Mouse (Mus musculus) ES-E14 (cell line): ENCODE measurements at regions not wholly inside any gene's neighbourhood (a gene's known extent, or its start where the extent isn't known, plus 50 kb on each side); places are given as distances from the start of the nearest gene placed in this dataset.

Experiments
- DNase-seq: peaks from one replicate; pipeline ENCODE4 v3.0.0-alpha.2; 2013; ENCODE audit warnings: low read depth, low spot score
- H3K27ac ChIP-seq: 2 replicates; pipeline ENCODE4 v1.5.1; 2012; ENCODE audit warnings: low read depth, mild to moderate bottlenecking, low read length, moderate library complexity, mixed read lengths; ENCODE audit not compliant: poor library complexity, insufficient read depth, severe bottlenecking
- H3K36me3 ChIP-seq: 2 replicates; pipeline ENCODE4 v1.6.1; 2012; ENCODE audit warnings: mild to moderate bottlenecking, low read length, moderate library complexity, mixed read lengths; ENCODE audit not compliant: control insufficient read depth, poor library complexity, insufficient read depth, severe bottlenecking
- H3K4me1 ChIP-seq, 2 experiments: fragments of 150-350 bp in 1 of 2; sonication (generic) in 1 of 2; 2 replicates each; pipeline ENCODE4 v1.6.1; 2012; ENCODE audit warnings: low read length in 2 of 2, mild to moderate bottlenecking in 1 of 2, mixed read lengths in 1 of 2; ENCODE audit not compliant: control insufficient read depth in 2 of 2, insufficient read depth in 2 of 2, poor library complexity in 1 of 2
- H3K4me3 ChIP-seq, 2 experiments: fragments of 150-350 bp in 1 of 2; sonication (generic) in 1 of 2; 2 replicates each; pipeline ENCODE4 v1.5.1; 2012; ENCODE audit warnings: low read length in 2 of 2, low read depth in 1 of 2, mild to moderate bottlenecking in 1 of 2, mixed read lengths in 1 of 2; ENCODE audit not compliant: insufficient read depth in 1 of 2, poor library complexity in 1 of 2, severe bottlenecking in 1 of 2
- H3K9ac ChIP-seq: 2 replicates; pipeline ENCODE4 v1.6.1; 2012; ENCODE audit warnings: low read depth, mild to moderate bottlenecking, low read length, mixed read lengths; ENCODE audit not compliant: poor library complexity, insufficient read depth, severe bottlenecking
- H3K9me3 ChIP-seq: fragments of 150-350 bp; sonication (generic); 2 replicates; pipeline ENCODE4 v1.6.1; 2012; ENCODE audit warnings: low read depth, mild to moderate bottlenecking, low read length; ENCODE audit not compliant: control insufficient read depth, insufficient read depth
- CHD2 ChIP-seq: IDR thresholded peaks from 2 replicates; pipeline ENCODE4 v1.6.1; 2014; ENCODE audit warnings: mild to moderate bottlenecking, low read depth, low read length, inconsistent platforms
- HCFC1 ChIP-seq: IDR thresholded peaks from 2 replicates; pipeline ENCODE4 v1.6.1; 2012; ENCODE audit warnings: low read length, inconsistent platforms, borderline replicate concordance; ENCODE audit not compliant: insufficient read depth
- MAFK ChIP-seq: IDR thresholded peaks from 2 replicates; pipeline ENCODE4 v1.6.1; 2014; ENCODE audit warnings: mild to moderate bottlenecking, low read depth, low read length, inconsistent platforms; ENCODE audit not compliant: insufficient read depth
- ZC3H11A ChIP-seq: IDR thresholded peaks from 2 replicates; pipeline ENCODE4 v1.6.1; 2012; ENCODE audit warnings: low read depth, mild to moderate bottlenecking, inconsistent platforms, low read length, borderline replicate concordance
- ZNF384 ChIP-seq: IDR thresholded peaks from 2 replicates; pipeline ENCODE4 v1.6.1; 2012; ENCODE audit warnings: low read depth, low read length, inconsistent platforms
- in situ Hi-C, 2 experiments: fragments of 600-800 bp; cut with MboI; formaldehyde crosslinking; loops; one replicate each; pipeline ENCODE4 v1.15.1; 2025; ENCODE audit warnings: low sequenced_read_pairs in 2 of 2, inconsistent platforms in 1 of 2; ENCODE audit not compliant: unreplicated experiment in 2 of 2

DNA sequence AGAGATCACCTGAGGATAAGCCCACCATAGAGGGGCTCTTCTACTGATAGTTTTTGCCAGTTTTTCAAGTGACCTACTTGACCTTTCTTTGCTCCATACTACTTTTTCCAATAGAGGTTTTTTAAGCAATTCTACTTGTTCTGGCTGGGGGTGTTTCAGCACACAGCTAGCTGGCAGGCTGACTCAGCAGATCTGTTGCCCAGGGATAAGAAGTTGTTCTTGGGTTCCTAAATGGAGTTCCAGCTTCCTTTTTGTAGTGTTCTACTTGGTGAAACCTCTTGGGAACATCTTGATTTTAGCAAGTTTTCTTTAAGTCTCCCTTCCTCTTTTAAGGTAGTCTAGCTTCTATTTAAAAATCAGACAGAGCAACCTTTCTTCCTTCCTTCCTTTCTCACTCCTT, 61.0 kb downstream of the 4930474N05Rik start:
- no peaks in the 10 kb centered on the region for H3K9me3 ChIP-seq
- TF ChIP-seq ZC3H11A: no peak
- no peak for TF ChIP-seq ZNF384
- TF ChIP-seq MAFK: no peak
- no peak for TF ChIP-seq HCFC1
- no peak for TF ChIP-seq CHD2
- H3K4me3 ChIP-seq: no peak overlapping the region
- no peaks in the 10 kb centered on the region for H3K4me1 ChIP-seq
- H3K9ac ChIP-seq: no peak overlapping the region
- H3K36me3 ChIP-seq: no peaks in the 10 kb centered on the region
- no peak for DNase-seq
- in situ Hi-C loops: no loop called here
- H3K27ac ChIP-seq: no peak overlapping the region

DNA sequence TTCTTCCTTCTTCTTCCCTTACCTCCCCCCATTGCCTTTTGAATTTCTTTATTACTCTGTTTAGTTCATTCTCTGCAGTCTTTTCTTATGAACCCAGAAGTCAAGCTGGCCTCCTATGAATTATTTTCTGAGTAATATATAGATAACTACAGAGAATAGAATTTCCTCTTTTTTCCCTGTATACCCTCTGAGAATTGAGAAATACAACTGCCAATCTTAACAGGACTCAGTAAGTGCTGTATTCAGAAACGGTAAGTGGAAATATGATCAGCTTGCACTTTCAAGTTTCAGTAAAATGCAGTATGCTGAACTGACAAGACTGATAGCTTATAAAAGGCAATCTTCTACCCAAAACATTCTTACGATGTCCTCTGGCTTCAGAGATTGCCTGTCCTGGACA, 61.5 kb downstream of the 4930474N05Rik start:
- TF ChIP-seq ZNF384: no peak
- no peak for TF ChIP-seq CHD2
- TF ChIP-seq ZC3H11A: no peak
- no peak for TF ChIP-seq HCFC1
- TF ChIP-seq MAFK: no peak
- Histone ChIP-seq H3K9ac (no peak overlapping the region), H3K4me1 (no peaks in the 10 kb centered on the region), H3K27ac (no peak overlapping the region), H3K36me3 (no peaks in the 10 kb centered on the region), H3K9me3 (no peaks in the 10 kb centered on the region), H3K4me3 (no peak overlapping the region)
- no peak for DNase-seq
- in situ Hi-C loops: no loop called here

DNA sequence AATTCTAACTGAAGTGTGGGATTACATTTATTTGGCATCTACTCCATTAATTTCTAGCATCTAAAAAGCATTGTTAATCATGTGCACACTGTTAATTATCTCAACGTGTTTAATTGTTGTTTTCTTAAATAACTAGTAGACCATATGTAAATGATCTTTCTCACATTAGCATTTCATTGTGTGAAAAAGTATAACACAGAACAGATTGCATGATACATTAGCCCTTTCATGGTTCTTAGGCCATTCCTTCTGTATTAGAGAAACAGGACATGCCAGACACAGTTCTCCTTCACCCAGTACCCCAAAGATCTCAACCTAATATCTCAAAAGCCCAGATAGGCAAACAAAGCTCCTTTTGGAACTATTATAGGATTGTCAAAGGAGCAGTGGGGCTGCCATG, 89.0 kb downstream of the 4930474N05Rik start:
- H3K4me3 ChIP-seq: no peak overlapping the region

DNA sequence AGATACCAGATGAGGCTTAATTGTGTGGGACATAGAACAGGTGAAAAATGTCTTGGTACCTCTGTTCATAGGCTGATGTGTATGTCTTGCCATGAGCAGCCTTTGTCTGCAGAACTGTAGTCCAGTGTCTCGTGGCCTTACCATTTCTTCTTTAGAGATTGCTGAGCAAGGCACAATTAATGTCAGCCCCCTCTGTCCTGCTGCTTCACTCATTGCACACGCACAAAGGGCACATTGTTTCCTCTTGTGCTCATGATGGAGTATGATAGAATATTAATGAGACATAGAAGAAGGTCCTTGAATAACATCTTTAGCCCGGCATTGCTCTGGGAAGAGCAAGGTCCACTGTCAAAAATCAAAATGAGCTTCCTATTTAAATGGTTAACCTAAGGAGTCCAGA, 101.8 kb downstream of the 4930474N05Rik start:
- H3K9me3 ChIP-seq: no peaks in the 10 kb centered on the region
- no peaks in the 10 kb centered on the region for H3K36me3 ChIP-seq
- no peaks in the 10 kb centered on the region for H3K4me1 ChIP-seq
- in situ Hi-C loops: no loop called here
- H3K9ac ChIP-seq: no peak overlapping the region
- no peak overlapping the region for H3K27ac ChIP-seq
- no peak for DNase-seq
- TF ChIP-seq MAFK (no peak), HCFC1 (no peak), ZC3H11A (no peak), ZNF384 (no peak), CHD2 (no peak)
- no peak overlapping the region for H3K4me3 ChIP-seq

More for the DNA sequence above, 89.0 kb downstream of the 4930474N05Rik start:
- Histone ChIP-seq H3K9ac (no peak overlapping the region), H3K4me1 (no peaks in the 10 kb centered on the region), H3K36me3 (no peaks in the 10 kb centered on the region), H3K9me3 (no peaks in the 10 kb centered on the region), H3K27ac (no peak overlapping the region)
- DNase-seq: no peak
- TF ChIP-seq ZC3H11A (no peak), CHD2 (no peak), HCFC1 (no peak), MAFK (no peak), ZNF384 (no peak)
- in situ Hi-C loops: no loop called here

DNA sequence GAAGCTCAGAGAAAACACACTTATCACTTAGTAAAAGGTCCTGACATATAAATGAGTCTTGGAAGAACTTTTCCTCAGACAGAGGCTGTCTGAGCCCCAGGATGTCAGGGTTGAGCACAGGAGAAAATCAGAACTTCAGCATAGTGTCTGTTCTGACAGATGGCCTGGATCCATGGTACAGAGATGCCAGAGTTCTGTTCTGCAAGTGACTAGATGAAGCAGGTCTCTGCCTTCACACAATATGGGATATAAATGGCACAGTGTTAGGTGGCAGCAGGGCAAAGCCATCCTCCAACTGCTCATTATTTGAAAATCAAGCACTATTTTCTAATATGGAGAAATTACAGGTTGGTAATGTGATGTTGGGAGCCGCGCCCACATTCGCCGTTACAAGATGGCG, 103.7 kb downstream of the 4930474N05Rik start:
- H3K4me1 ChIP-seq: no peaks in the 10 kb centered on the region
- in situ Hi-C loops: no loop called here
- DNase-seq: no peak
- TF ChIP-seq ZC3H11A: no peak
- TF ChIP-seq MAFK: no peak
- TF ChIP-seq CHD2: no peak
- no peak for TF ChIP-seq ZNF384
- no peak for TF ChIP-seq HCFC1
- H3K4me3 ChIP-seq: no peak overlapping the region
- H3K9me3 ChIP-seq: no peaks in the 10 kb centered on the region
- no peak overlapping the region for H3K9ac ChIP-seq
- H3K27ac ChIP-seq: no peak overlapping the region
- no peaks in the 10 kb centered on the region for H3K36me3 ChIP-seq
